Mouse (Mus musculus) frontal cortex, postnatal 10 days (tissue): ENCODE measurements around the gene Pex26.

Experiments used
- DNase-seq, 2 experiments: peaks; one replicate each; pipeline ENCODE4 v3.0.0; 2022; ENCODE audit warnings: low spot score in 2 of 2, mixed read lengths in 1 of 2

The Pex26 gene

GRCm38 (mm10) chr6:121166098-121166552 is 17.3 kb upstream of the Pex26 start:
- DNase-seq, result no peak

GRCm38 (mm10) chr6:121167381-121167975 is 16.0 kb upstream of the Pex26 start:
- no peak for DNase-seq

GRCm38 (mm10) chr6:121171102-121171501 is 12.4 kb upstream of the Pex26 start:
- DNase-seq, result no peak

- no peak for DNase-seq
Measured at GRCm38 (mm10) chr6:121173471-121173870, 10.0 kb upstream of the Pex26 start.

- DNase-seq, result no peak
Measured at GRCm38 (mm10) chr6:121174761-121175160, 8.7 kb upstream of the Pex26 start.

GRCm38 (mm10) chr6:121176011-121176730 is 7.3 kb upstream of the Pex26 start:
- DNase-seq, result no peak

GRCm38 (mm10) chr6:121176731-121177098 is 6.8 kb upstream of the Pex26 start:
- no peak for DNase-seq

- DNase-seq, result no peak
Measured at GRCm38 (mm10) chr6:121177118-121177708, 6.3 kb upstream of the Pex26 start.

GRCm38 (mm10) chr6:121178700-121179358 is 4.6 kb upstream of the Pex26 start:
- DNase-seq, result peak in 1 of 2 experiments; percentile 68

- no peak for DNase-seq
Measured at GRCm38 (mm10) chr6:121179846-121180245, 3.6 kb upstream of the Pex26 start.

- DNase-seq, result peak; percentile 41
Measured at GRCm38 (mm10) chr6:121184198-121185140, 1.0 kb downstream of the Pex26 start.

GRCm38 (mm10) chr6:121185232-121185631 is 1.8 kb downstream of the Pex26 start:
- no peak for DNase-seq

GRCm38 (mm10) chr6:121191261-121192009 is 8.0 kb downstream of the Pex26 start:
- DNase-seq, result no peak

GRCm38 (mm10) chr6:121194061-121194955 is 10.8 kb downstream of the Pex26 start:
- no peak for DNase-seq

- no peak for DNase-seq
Measured at GRCm38 (mm10) chr6:121194956-121195731, 11.7 kb downstream of the Pex26 start.

GRCm38 (mm10) chr6:121197807-121198365 is 14.4 kb downstream of the Pex26 start:
- no peak for DNase-seq

- no peak for DNase-seq
Measured at GRCm38 (mm10) chr6:121200458-121200857, 17.0 kb downstream of the Pex26 start.

- DNase-seq, result no peak
Measured at GRCm38 (mm10) chr6:121202026-121202425, 18.6 kb downstream of the Pex26 start.
